Mouse (Mus musculus) midbrain, embryonic 13.5 days (tissue): ENCODE results near the gene Ippk. TPM values are rescaled to one million over a fixed set of nuclear protein-coding genes. Genes with fewer than 3 reads are reported as not detected.

Experiments used
- ATAC-seq: fragments of 200-750 bp; cut with Nextera tagmentation; 2 replicates; pipeline ENCODE4 v1.8.0; 2017; ENCODE audit warnings: mild to moderate bottlenecking, moderate TSS enrichment, moderate library complexity
- H3K27ac ChIP-seq: fragments of 300-500 bp; sonication (generic); 2 replicates; pipeline ENCODE4 v1.5.1; 2015; ENCODE audit warnings: inconsistent platforms, mild to moderate bottlenecking, moderate library complexity
- H3K27me3 ChIP-seq: fragments of 300-500 bp; sonication (generic); 2 replicates; pipeline ENCODE4 v1.6.1; 2015; ENCODE audit warnings: mild to moderate bottlenecking, inconsistent platforms
- H3K36me3 ChIP-seq: fragments of 300-500 bp; sonication (generic); 2 replicates; pipeline ENCODE4 v1.6.1; 2015; ENCODE audit warnings: mild to moderate bottlenecking, inconsistent platforms
- H3K4me1 ChIP-seq: fragments of 300-500 bp; sonication (generic); replicated peaks from 2 replicates; pipeline ENCODE4 v1.6.1; 2015; ENCODE audit warnings: inconsistent platforms
- H3K4me2 ChIP-seq: fragments of 300-500 bp; sonication (generic); replicated peaks from 2 replicates; pipeline ENCODE4 v1.6.1; 2015; ENCODE audit warnings: moderate library complexity, mild to moderate bottlenecking, inconsistent platforms
- H3K4me3 ChIP-seq: fragments of 300-500 bp; sonication (generic); replicated peaks from 2 replicates; pipeline ENCODE4 v1.5.1; 2015; ENCODE audit warnings: mild to moderate bottlenecking, inconsistent platforms
- H3K9ac ChIP-seq: fragments of 300-500 bp; sonication (generic); replicated peaks from 2 replicates; pipeline ENCODE4 v1.6.1; 2015; ENCODE audit warnings: mild to moderate bottlenecking, inconsistent platforms
- H3K9me3 ChIP-seq: fragments of 300-500 bp; sonication (generic); 2 replicates; pipeline ENCODE4 v1.6.1; 2016; ENCODE audit warnings: mild to moderate bottlenecking, inconsistent platforms
- WGBS: fragments of 180-500 bp; shearing (Covaris S2); methylation state at CpG from one replicate; pipeline ENCODE4 v1.1.7; 2015; 5-methylcytosine and 5-hydroxymethylcytosine counted together
- polyA plus RNA-seq: library from polyadenylated mRNA; unstranded; fragments of >200 nt; fragmentation: Nextera tagmentation; extraction: Ambion mirVana; gene quantifications from 2 replicates; pipeline ENCODE4 v1.2.1, GENCODE M21; 2015

Ippk gene
- polyA plus RNA-seq, 1 experiment from 2014 or later = 14.9 TPM

- 83% methylated on average over 6 of the region's 6 CpGs for whole genome bisulfite sequencing
- Histone ChIP-seq H3K27me3 (no peaks in the 10 kb centered on the region), H3K4me1 (no peaks in the 10 kb centered on the region), H3K27ac (no peak within 1 kb of the TSS), H3K36me3 (no peaks in the 10 kb centered on the region), H3K4me3 (no peak within 1 kb of the TSS), H3K9me3 (no peaks in the 10 kb centered on the region), H3K9ac (no peak within 1 kb of the TSS), H3K4me2 (no peak within 1 kb of the TSS)
- no peak for ATAC-seq
Observed at GRCm38 (mm10) chr13:49492376-49493368, 71.6 kb downstream of the Ippk start, which contains the start of gene Tes3-ps. Gene Tes3-ps (plus strand): TSS chr13:49493318.

DNA sequence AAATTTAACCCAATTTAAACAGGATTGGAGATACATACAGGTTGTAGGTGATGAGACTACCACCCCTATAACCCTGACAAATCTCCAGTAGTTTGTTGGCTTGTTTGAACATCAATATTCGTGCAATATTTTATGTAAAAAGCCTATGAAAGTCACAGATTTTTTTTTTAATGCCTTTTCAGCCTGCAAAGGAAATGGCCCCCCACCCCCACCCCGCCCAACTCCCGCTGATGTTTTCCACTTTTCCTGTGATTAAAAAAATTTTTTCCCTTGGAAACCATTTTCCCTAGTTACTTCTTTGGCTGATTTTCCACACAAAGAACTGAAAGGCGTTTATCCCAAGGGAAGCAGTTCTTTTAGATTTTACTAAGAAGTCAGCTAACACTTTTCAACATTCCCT, 83.5 kb downstream of the Ippk start, which contains the start of gene Ecm2:
Gene Ecm2, plus strand, starts transcription at position 301 of the 400 bp plus-strand sequence.
- ATAC-seq = no peak
- 28% methylated on average over 4 of the region's 4 CpGs for WGBS

DNA sequence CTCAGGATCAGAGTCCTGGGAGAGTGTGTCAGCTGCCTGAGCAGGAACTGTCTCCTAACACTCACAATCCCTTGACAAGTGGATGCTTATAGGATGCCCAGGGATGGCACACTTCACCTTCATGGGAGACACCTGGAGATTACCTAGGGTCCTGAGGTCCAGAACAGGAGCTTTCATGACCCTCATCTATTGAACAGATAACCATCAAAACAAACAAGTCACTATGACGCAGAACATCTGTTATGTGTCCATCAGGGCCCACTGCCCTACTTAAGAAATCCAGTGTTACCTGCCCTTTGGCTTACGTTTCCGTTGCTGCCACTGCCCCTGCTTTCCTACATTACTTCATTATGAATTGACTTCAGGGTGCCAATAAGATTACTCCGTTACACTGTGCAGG, 84.7 kb downstream of the Ippk start:
- H3K9ac ChIP-seq = no peak overlapping the region
- H3K9me3 ChIP-seq = no peaks in the 10 kb centered on the region
- H3K27ac ChIP-seq = no peak overlapping the region
- no peak overlapping the region for H3K4me3 ChIP-seq
- no peaks in the 10 kb centered on the region for H3K27me3 ChIP-seq
- H3K4me2 ChIP-seq = no peak overlapping the region
- peaks cover 7% of the 10 kb centered on the region for H3K4me1 ChIP-seq
- ATAC-seq = no peak
- H3K36me3 ChIP-seq = no peaks in the 10 kb centered on the region
- WGBS = 85% methylated on average over 4 of the region's 4 CpGs

More for the DNA sequence above, 83.5 kb downstream of the Ippk start, which contains the start of gene Ecm2:
- Histone ChIP-seq H3K36me3 (no peaks in the 10 kb centered on the region), H3K27me3 (no peaks in the 10 kb centered on the region), H3K9me3 (no peaks in the 10 kb centered on the region), H3K4me3 (no peak within 1 kb of the TSS), H3K9ac (no peak within 1 kb of the TSS), H3K27ac (no peak within 1 kb of the TSS), H3K4me1 (peaks cover 7% of the 10 kb centered on the region), H3K4me2 (no peak within 1 kb of the TSS)

DNA sequence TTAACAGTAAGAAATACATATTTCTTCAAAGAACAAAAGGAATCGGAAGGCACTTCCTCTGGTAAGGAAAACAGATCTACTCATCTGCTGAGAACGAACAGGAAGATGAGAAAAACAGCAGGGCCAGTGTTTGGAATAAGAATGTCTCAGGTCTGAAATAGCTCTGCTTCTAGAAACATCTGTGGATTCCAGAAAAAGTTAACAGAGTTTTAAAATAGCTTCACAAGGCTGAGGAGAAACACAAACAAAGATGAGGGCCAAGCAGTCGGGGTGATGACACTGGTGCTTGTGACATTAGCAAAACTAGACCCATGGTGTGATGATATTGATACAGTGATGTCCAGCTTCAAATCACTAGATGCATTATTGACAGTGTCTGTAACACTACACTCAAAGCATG, 86.1 kb downstream of the Ippk start:
- Histone ChIP-seq H3K4me3 (no peak overlapping the region), H3K36me3 (no peaks in the 10 kb centered on the region), H3K27ac (no peak overlapping the region), H3K9ac (no peak overlapping the region), H3K27me3 (no peaks in the 10 kb centered on the region), H3K4me2 (no peak overlapping the region), H3K4me1 (peaks cover 7% of the 10 kb centered on the region), H3K9me3 (no peaks in the 10 kb centered on the region)
- WGBS = 87% methylated on average over 3 of the region's 3 CpGs
- ATAC-seq = no peak

Other genes starting within 250 kb of the Ippk start
- 12.6 and 14.6 TPM in 2 replicates for gene Ninj1, start 233.8 kb upstream of the Ippk start, polyA plus RNA-seq
- 14.9 and 18.9 TPM in 2 replicates for gene Card19, start 205.2 kb upstream of the Ippk start, polyA plus RNA-seq
- gene Susd3, start 172.5 kb upstream of the Ippk start, polyA plus RNA-seq = 0.94 and 1.5 TPM in 2 replicates
- gene Fgd3, start 100.9 kb upstream of the Ippk start, polyA plus RNA-seq = 1.8 TPM in 2 replicates
- 24.0 and 26.6 TPM in 2 replicates for gene Bicd2, start 79.7 kb upstream of the Ippk start, polyA plus RNA-seq
- gene Tes3-ps, start 72.1 kb downstream of the Ippk start, polyA plus RNA-seq = 0.85 and 0.89 TPM in 2 replicates
- 1.8 and 2.1 TPM in 2 replicates for gene Ecm2, start 83.6 kb downstream of the Ippk start, polyA plus RNA-seq
- gene Aspn, start 123.2 kb downstream of the Ippk start, polyA plus RNA-seq = 0.28 and 0.41 TPM in 2 replicates
- gene Omd, start 161.2 kb downstream of the Ippk start, polyA plus RNA-seq = 0.40 and 0.43 TPM in 2 replicates
- 6.6 and 6.7 TPM in 2 replicates for gene Ogn, start 186.8 kb downstream of the Ippk start, polyA plus RNA-seq
- gene Cenpp, start 231.5 kb downstream of the Ippk start, polyA plus RNA-seq = 12.7 and 13.7 TPM in 2 replicates
- 20.5 and 23.0 TPM in 2 replicates for gene Nol8, start 231.8 kb downstream of the Ippk start, polyA plus RNA-seq